Mouse (Mus musculus) layer of hippocampus, adult 2 months (tissue): ENCODE measurements around the gene Stx16. TPM values are rescaled to one million over a fixed set of nuclear protein-coding genes. Genes with fewer than 3 reads are reported as not detected.

Source experiments
- DNase-seq, 2 experiments: peaks; one replicate each; pipeline ENCODE4 v3.0.0; 2022; ENCODE audit warnings: low spot score in 2 of 2
- H3K27ac ChIP-seq: fragments of 200-600 bp; 2 replicates; pipeline ENCODE4 v1.8.1; 2022
- H3K4me3 ChIP-seq: fragments of 200-600 bp; 2 replicates; pipeline ENCODE4 v1.8.1; 2022; ENCODE audit warnings: mild to moderate bottlenecking
- CTCF ChIP-seq: fragments of 200-600 bp; conservative IDR thresholded peaks from 2 replicates; pipeline ENCODE4 v1.8.1; 2022; ENCODE audit warnings: antibody characterized with exemption, mild to moderate bottlenecking, moderate library complexity
- total RNA-seq, 2 experiments: library from RNA; stranded (reverse); gene quantifications; 2 replicates each; pipeline ENCODE4 v1.2.3; 2021

Stx16 gene
- total RNA-seq, 2 experiments from 2014 or later, result 72.6 to 75.1 TPM

DNA sequence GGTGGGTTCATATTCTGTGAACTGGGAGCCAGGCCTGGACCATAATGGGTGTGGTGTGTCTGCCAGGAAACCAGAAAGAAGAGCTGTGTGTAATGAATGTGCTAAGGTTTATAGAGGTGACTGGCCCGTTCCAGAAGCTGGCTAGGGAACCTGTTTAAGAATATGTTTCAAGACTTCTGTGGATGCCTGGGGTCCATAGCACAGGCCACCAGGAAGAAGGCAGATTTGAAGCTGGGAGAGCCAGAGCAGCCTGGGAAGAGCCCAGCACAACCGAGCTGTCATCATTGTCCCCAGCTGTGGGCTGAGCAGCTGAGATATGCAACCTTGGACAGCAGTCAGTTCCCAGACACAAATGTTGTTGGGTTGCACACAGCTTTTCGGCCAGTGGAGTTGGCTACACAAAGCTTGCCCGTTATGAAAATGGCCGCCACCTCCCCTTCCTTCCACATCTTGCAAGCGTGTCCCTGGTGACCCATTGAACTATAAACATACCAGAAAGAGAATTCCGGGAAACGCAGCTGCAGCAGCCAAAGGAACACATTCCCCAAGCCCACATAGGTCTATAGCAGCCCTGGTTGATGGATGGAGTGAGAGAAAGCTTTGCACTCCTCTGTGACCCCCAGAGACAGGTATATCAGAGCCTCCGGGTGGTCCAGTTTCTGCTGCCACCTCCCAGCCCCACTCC, 12.4 kb upstream of the Stx16 start:
- no peak overlapping the region for H3K27ac ChIP-seq
- no peak for TF ChIP-seq CTCF

DNA sequence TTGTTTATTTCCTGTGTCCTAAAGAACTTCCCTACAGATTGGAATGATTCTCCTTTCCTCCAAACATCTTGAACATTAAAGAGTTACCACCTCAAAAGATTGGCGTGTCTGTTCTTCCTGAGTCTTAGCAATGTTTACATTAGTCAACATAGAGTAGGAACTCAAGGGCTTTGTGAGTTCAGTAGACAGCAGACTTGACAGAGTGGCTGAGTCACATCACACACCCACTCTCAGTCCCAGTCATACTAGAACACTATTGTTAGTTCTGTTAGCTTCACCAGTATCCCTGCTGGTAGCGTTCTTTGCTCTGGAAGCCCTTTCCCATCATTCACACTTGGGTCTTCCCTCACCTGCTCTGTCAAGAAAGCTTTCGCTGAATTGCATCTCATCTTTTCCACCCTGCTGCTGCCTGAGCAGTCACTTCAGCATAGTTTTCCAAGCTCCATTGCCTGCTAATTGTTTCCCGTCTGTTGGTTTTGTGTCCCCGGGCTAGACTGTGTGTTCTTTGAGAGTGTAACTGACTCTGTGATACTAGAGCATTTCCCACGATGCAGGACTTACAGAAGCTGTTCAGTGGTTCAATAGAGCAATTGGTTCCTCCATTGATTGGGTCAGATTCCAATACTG, 8.2 kb upstream of the Stx16 start:
- no peak for TF ChIP-seq CTCF
- H3K4me3 ChIP-seq, result no peak overlapping the region

More for the DNA sequence above, 12.4 kb upstream of the Stx16 start:
- H3K4me3 ChIP-seq, result no peak overlapping the region
- no peak for DNase-seq

DNA sequence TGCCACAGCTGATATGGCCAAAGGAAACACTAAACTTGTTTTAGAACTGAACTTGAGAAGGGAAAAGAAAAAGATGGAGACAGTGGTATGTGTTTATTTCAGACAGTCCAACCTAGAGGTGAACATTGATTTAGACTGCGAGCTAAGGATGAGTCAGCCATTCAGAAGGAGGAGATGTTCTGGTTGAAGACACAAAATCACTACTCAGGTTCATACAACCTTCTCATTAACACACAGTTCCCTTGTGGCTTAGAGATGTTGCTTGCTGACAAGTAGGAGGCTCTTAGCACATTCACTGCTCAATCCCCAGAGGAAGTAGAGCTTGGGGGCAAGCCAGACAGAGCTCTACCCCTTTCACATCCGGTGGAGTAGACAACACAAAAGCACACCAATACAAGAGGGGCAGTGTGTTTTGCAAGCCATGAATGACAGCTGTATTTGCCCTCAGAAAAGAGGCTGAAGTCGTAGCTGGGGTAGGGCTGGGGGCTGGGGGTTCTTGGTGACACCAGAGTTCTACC, 6.5 kb upstream of the Stx16 start:
- H3K4me3 ChIP-seq, result no peak overlapping the region
- no peak overlapping the region for H3K27ac ChIP-seq
- no peak for DNase-seq
- no peak for TF ChIP-seq CTCF

More for the DNA sequence above, 8.2 kb upstream of the Stx16 start:
- no peak overlapping the region for H3K27ac ChIP-seq
- no peak for DNase-seq

DNA sequence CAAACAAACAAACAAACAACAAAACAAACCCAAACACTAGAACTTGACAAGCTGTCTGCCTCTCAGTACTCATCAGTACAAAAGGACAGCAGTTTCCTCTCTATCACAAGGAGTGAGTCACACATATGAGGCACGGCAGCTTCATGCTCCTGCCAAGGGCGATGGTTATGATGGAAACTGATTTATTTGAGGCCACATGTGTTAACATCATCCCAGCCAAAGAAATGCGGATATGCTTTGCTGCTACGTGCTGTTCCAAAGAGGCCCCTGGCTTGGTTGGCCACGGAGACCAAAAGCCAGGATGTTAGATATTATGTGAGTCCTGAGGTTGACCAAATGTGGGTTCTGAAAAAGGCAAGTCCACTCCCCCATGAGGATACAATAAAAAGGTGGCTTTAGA, 4.7 kb upstream of the Stx16 start:
- no peak for DNase-seq

DNA sequence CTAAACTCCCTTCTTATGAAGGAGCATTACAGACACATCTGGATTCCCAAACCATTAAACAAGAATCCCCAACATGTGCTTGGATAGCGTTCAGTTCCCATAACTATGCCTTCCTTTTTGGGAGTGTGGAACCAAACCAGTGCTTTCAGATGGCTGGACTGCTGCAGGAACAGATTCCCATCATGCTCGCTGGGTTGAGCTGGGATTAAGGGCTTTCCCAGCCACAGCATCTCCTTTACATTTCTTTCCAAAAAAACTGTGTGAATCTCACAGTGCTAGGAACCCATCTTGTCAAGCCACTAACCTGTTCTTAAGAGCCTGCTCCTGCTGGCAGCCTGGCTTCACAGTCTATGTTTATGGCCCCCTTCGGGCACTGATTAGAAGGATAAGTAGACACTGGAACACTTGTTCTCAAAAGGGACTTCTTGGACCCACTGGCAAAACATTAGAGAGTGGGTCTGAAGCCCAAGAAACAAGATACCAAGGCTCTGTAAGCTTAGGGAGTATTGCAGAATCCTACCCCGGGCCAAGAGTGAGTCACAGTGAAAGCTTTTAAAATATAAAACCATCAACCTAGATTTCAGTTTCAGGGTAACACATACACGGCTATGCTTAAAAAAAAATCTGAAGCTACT, 2.8 kb upstream of the Stx16 start:
- H3K4me3 ChIP-seq, result no peak overlapping the region
- no peak for DNase-seq
- TF ChIP-seq CTCF, result no peak
- H3K27ac ChIP-seq, result no peak overlapping the region

More for the DNA sequence above, 4.7 kb upstream of the Stx16 start:
- H3K4me3 ChIP-seq, result no peak overlapping the region
- H3K27ac ChIP-seq, result no peak overlapping the region
- TF ChIP-seq CTCF, result no peak

DNA sequence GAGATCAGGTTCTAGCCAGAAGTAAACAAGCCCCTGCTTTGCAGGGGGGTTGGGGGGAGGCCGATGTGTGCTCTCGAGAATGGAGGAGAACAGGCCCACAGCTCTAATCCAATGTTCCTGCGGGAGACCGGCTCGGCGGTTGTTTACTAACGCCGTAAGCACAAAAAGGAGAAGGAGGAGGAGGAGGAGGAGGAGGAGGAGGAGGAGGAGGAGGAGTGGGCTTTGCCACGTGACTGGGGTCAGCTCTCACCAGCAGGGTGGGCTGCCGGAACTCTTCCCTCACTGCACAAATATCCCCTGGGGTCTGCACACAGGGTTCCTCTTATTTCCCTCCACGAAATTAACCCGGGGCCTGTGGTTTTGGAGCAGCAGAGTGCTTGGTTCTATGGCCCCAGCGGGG, 1.5 kb upstream of the Stx16 start:
- Histone ChIP-seq H3K4me3 (peak overlapping the region; percentile 78; the same call in 1 of the 2 replicates), H3K27ac (peak overlapping the region; percentile 94)
- DNase-seq, result no peak
- TF ChIP-seq CTCF, result no peak

DNA sequence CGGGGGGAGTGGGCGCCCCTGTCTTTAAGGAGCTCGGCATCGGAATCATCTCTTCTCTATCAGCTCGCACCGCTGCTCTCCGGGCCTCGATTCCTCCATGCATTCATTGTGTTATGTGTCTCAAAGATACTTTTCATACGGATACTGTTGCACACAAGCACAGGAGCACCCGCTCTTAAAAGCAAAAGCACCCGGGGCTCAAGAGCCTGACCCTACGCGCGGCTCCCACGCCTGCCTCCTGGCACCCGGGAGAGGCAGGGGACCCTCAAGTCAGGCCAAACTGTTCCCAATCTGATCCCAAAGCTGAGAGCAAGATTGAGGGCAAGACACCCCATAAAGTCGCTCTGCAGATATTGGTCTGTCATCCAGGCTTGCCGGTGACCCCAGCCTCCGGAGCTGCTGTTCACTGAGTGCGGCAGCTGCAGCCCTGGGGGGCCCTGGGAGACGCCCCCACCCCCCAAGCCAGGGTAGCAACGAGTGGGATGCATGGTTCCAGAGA, 987 bp upstream of the Stx16 start:
- peak overlapping the region; percentile 94 for H3K27ac ChIP-seq
- TF ChIP-seq CTCF, result no peak
- no peak for DNase-seq
- peak overlapping the region; percentile 78 for H3K4me3 ChIP-seq

DNA sequence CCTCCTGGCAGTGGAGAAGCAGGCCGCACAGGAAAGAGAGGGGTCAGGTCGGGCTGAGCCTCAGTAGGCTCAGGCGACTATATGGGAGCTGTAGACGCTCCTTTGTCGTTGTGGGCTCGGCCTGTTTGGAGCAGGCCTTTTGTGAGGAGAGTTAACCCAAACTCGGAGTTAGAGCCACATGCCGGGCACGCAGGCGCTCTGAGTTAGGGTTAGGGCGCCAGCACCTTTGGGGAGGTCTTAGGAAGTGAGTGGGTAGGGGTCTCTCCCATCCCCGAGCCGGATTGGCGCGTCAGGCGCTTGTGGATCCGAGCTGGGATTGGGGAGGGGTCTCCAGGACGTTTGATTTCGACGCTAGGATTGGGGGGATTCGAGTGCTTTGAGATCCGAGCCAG, 321 bp downstream of the Stx16 start:
- TF ChIP-seq CTCF, result no peak
- peak overlapping the region; percentile 94 for H3K27ac ChIP-seq
- H3K4me3 ChIP-seq, result peak overlapping the region; percentile 78
- no peak for DNase-seq

DNA sequence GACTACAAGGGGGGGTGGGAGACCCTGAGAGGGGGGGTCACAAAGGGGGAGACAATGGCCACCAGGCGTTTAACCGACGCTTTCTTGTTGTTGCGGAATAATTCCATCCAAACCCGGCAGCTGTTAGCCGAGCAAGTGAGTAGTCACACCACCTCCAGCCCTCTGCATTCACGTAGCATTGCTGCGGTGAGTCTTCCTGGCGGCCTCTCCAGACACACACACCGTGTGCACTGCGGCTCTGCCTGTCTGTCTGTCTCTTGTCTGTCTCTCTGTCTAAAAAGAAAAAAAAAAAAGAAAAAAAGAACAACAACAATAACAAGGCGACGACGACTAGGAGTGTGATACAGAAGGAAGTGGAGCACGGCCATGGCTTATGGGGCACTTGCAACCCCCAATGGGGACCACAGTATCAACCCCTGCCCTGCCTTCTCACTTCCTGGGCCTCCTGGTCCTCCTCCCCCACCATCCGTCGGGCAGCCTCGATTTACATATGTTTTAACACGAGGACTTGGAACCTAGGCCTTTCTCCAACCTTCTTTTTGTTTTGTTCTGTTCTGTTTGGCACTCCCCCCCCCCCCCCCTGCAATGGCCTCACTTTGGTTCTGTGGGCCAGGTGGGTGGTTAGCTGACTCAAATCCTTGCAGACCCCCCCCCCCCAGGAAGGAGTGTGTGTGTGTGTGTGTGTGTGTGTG, 1.0 kb downstream of the Stx16 start:
- Histone ChIP-seq H3K4me3 (peak overlapping the region; percentile 78), H3K27ac (peak overlapping the region; percentile 94)
- DNase-seq, result no peak
- TF ChIP-seq CTCF, result no peak

DNA sequence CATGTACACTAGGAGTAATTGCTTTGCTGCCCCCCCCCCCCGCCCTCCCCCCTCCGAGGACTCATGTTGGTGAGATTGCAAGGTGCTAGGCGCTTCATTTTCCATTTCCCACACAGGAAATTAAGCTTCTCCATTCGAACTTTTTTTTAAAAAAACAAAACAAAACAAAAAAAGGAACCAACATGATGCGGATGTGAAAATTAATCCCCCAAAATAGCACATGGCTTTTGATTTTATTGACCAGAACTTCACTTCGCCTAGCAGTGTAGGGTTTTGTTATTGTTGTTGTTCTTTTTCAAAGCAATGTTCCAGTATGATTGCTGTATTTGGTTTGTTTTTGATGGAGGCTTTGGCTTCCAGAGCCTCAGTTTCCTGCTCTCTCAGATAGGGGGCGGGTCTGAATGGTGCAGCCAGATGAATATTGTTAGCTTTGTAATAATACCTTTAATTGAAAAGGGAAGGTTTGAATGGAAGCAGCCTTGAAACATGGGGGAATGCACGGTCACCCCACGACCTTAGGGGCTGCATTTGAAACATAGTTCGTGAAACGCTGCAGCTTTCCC, 1.7 kb downstream of the Stx16 start:
- no peak overlapping the region for H3K27ac ChIP-seq
- H3K4me3 ChIP-seq, result peak overlapping the region; percentile 41
- DNase-seq, result no peak
- TF ChIP-seq CTCF, result peak; percentile 56

DNA sequence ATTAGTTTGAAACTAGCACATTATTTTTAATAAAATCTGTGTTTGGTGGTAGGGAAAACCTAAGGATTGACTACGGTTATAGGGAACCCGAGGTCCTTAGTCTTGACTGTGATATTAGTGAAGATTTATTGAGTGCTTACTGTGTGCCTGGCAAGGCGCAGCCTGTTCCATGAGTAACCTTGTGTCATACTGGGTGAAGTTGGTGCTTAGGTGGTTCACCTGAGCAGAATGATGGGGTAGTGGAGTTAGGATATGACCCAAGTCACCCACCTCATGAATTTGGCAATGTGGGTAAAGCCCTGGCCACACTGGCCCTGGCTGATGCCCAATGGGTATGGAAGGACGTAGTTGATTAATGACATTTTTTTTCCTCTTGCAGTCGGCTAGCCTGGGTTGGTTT, 5.7 kb downstream of the Stx16 start:
- no peak for DNase-seq
- H3K27ac ChIP-seq, result no peak overlapping the region
- H3K4me3 ChIP-seq, result no peak overlapping the region
- TF ChIP-seq CTCF, result no peak

DNA sequence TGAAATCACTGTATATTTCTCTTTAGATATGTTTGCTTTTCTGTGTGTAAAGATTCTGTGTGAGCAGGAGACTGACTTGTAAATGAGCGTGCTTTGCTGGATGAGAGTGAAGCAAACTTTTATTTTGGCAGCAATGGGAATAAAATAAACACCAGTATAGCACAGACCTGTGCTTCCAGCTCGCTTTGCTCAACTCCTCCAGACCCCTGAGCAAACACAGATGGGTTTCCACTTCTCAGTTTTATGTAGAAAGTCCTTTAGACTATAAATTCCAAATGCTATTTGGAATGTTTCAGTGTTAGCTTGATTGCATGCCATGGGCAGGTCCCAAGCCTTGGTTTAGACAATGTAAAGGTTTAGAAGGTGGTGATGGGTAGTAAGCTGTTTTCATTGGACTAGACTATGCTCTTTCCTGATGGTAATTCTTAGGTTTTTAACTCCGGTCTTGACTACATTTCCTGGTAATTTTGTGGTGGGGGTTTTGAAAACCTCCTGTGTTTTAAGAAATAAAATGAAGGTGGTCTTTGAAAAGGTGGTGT, 6.3 kb downstream of the Stx16 start:
- no peak for TF ChIP-seq CTCF
- no peak for DNase-seq
- Histone ChIP-seq H3K27ac (no peak overlapping the region), H3K4me3 (no peak overlapping the region)
